ENCODE assay signal across 8 mouse cellular contexts in the genomic region with DNA sequence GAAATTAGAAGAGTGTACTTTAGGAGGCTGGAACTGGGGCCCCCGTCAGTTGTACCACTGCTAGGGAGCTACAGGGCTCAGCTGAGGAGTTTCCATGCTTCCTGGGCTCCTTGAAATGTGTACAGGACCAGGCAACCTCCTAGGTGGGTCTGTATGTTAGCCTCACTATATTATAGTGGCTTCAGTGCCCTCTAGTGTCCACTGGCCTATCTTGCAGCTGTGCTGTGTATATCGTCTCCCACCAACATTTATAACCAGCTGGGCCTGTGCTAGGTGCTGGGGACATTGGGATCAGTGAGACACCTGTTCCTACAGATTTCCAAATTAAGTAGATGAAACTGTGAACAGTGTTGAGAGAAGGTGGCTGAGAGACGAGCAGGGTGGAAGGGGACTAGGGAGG. TPM values are rescaled to one million over a fixed set of nuclear protein-coding genes. Genes with fewer than 3 reads are reported as not detected.
DNase-seq lines count a peak whose midpoint lies in the region; ATAC-seq and TF ChIP-seq lines count a peak whose summit lies in the region.

No protein-coding gene starts in this region.

- H3K27me3 ChIP-seq in forebrain, embryonic 15.5 days, result 0 out of 2 replicates have a peak, but pooled peaks cover 6% of the 10 kb centered on the region
- no peaks in the 10 kb centered on the region for H3K27me3 ChIP-seq in lung, postnatal 0 days (replicated peaks; ENCODE audit: insufficient read depth, low read length)

- H3K9me3 ChIP-seq in forebrain, embryonic 15.5 days, result no peaks in the 10 kb centered on the region
- no peaks in the 10 kb centered on the region for H3K9me3 ChIP-seq in lung, postnatal 0 days (ENCODE audit: low read length)

- TF ChIP-seq CTCF in lung, postnatal 0 days (IDR thresholded peaks at IDR 0.05), result peak; percentile 77

- 32% methylated on average over 3 of the region's 3 CpGs for WGBS in forebrain, embryonic 15.5 days
- WGBS in lung, postnatal 0 days, result 33% methylated on average over 3 of the region's 3 CpGs

- TF ChIP-seq EP300 in lung, postnatal 0 days (IDR thresholded peaks at IDR 0.05), result no peak

- H3K4me3 ChIP-seq in forebrain, embryonic 15.5 days, result no peak overlapping the region
- H3K4me3 ChIP-seq in lung, postnatal 0 days (ENCODE audit: low read depth, low read length), result no peak overlapping the region

- no peak overlapping the region for H3K4me2 ChIP-seq in forebrain, embryonic 15.5 days (replicated peaks)
- H3K4me2 ChIP-seq in lung, postnatal 0 days (replicated peaks; ENCODE audit: low read depth, low read length), result no peak overlapping the region

- DNase-seq in gastrocnemius, adult 18-20 months (ENCODE audit: low spot score), result peak; percentile 33
- DNase-seq in gastrocnemius, postnatal 25 days, result no peak
- peak; percentile 29 to 37 for DNase-seq in B cell, adult 2 months
- peak; percentile 2 for DNase-seq in c-Kit-positive CD71-positive TER-119-positive erythroid progenitor cells, embryonic 14.5 days (ENCODE audit: low spot score)
- DNase-seq in kidney, adult 18-20 months, result peak; percentile 54
- peak; percentile 45 for DNase-seq in lung, postnatal 0 days (ENCODE audit: low spot score)
- DNase-seq in retina, postnatal 1 day, result peak; percentile 59

- no peak overlapping the region for H3K27ac ChIP-seq in forebrain, embryonic 15.5 days (replicated peaks)
- H3K27ac ChIP-seq in lung, postnatal 0 days (ENCODE audit: low read length), result no peak overlapping the region

- H3K4me1 ChIP-seq in forebrain, embryonic 15.5 days, result peaks cover 14% of the 10 kb centered on the region; the same call in 1 of the 2 replicates
- H3K4me1 ChIP-seq in lung, postnatal 0 days (ENCODE audit: insufficient read depth, low read depth, low read length), result no peaks in the 10 kb centered on the region

- peak; percentile 79 for ATAC-seq in forebrain, embryonic 15.5 days (replicated peaks)
- peak; percentile 37 for ATAC-seq in lung, postnatal 0 days

- H3K9ac ChIP-seq in forebrain, embryonic 15.5 days (replicated peaks), result no peak overlapping the region
- H3K9ac ChIP-seq in lung, postnatal 0 days (replicated peaks; ENCODE audit: low read depth), result no peak overlapping the region

- no peaks in the 10 kb centered on the region for H3K36me3 ChIP-seq in forebrain, embryonic 15.5 days
- no peaks in the 10 kb centered on the region for H3K36me3 ChIP-seq in lung, postnatal 0 days (ENCODE audit: insufficient read depth, low read length)

RNA-seq across cellular contexts. Expression of gene Iqsec2, which starts 31.2 kb away (rescaled TPM):
- total RNA-seq in gastrocnemius, adult 18-20 months (2021), result 10 to 100 TPM; 19.3 to 25.3 TPM
- total RNA-seq in gastrocnemius, postnatal 25 days (2021), result 10 to 100 TPM; 23.1 to 28.2 TPM
- polyA plus RNA-seq in forebrain, embryonic 15.5 days (2015; fragmentation: Nextera tagmentation; extraction: Ambion mirVana), result 3.6 and 5.1 TPM in 2 replicates
- polyA plus RNA-seq in lung, postnatal 0 days (2015; fragmentation: Nextera tagmentation; extraction: Ambion mirVana), result 4.0 and 4.3 TPM in 2 replicates

RNA-seq across cellular contexts. Expression of gene Kdm5c, which starts 57.5 kb away (rescaled TPM):
- 10 to 100 TPM; 19.7 to 26.2 TPM for total RNA-seq in gastrocnemius, adult 18-20 months (2021)
- total RNA-seq in gastrocnemius, postnatal 25 days (2021), result 10 to 100 TPM; 16.8 to 26.9 TPM
- polyA plus RNA-seq in forebrain, embryonic 15.5 days (2015; fragmentation: Nextera tagmentation; extraction: Ambion mirVana), result 33.7 and 38.2 TPM in 2 replicates
- 17.0 and 17.8 TPM in 2 replicates for polyA plus RNA-seq in lung, postnatal 0 days (2015; fragmentation: Nextera tagmentation; extraction: Ambion mirVana)
